Mouse (Mus musculus) ES-E14 (cell line): ENCODE results near the gene Zfyve28. TPM values are rescaled to one million over a fixed set of nuclear protein-coding genes. Genes with fewer than 3 reads are reported as not detected.

Experiments
- DNase-seq: peaks from one replicate; pipeline ENCODE4 v3.0.0-alpha.2; 2013; ENCODE audit warnings: low read depth, low spot score
- H3K27ac ChIP-seq: 2 replicates; pipeline ENCODE4 v1.5.1; 2012; ENCODE audit warnings: low read depth, mild to moderate bottlenecking, low read length, moderate library complexity, mixed read lengths; ENCODE audit not compliant: poor library complexity, insufficient read depth, severe bottlenecking
- H3K36me3 ChIP-seq: 2 replicates; pipeline ENCODE4 v1.6.1; 2012; ENCODE audit warnings: mild to moderate bottlenecking, low read length, moderate library complexity, mixed read lengths; ENCODE audit not compliant: control insufficient read depth, poor library complexity, insufficient read depth, severe bottlenecking
- H3K4me1 ChIP-seq, 2 experiments: fragments of 150-350 bp in 1 of 2; sonication (generic) in 1 of 2; 2 replicates each; pipeline ENCODE4 v1.6.1; 2012; ENCODE audit warnings: low read length in 2 of 2, mild to moderate bottlenecking in 1 of 2, mixed read lengths in 1 of 2; ENCODE audit not compliant: control insufficient read depth in 2 of 2, insufficient read depth in 2 of 2, poor library complexity in 1 of 2
- H3K4me3 ChIP-seq, 2 experiments: fragments of 150-350 bp in 1 of 2; sonication (generic) in 1 of 2; 2 replicates each; pipeline ENCODE4 v1.5.1; 2012; ENCODE audit warnings: low read length in 2 of 2, low read depth in 1 of 2, mild to moderate bottlenecking in 1 of 2, mixed read lengths in 1 of 2; ENCODE audit not compliant: insufficient read depth in 1 of 2, poor library complexity in 1 of 2, severe bottlenecking in 1 of 2
- H3K9ac ChIP-seq: 2 replicates; pipeline ENCODE4 v1.6.1; 2012; ENCODE audit warnings: low read depth, mild to moderate bottlenecking, low read length, mixed read lengths; ENCODE audit not compliant: poor library complexity, insufficient read depth, severe bottlenecking
- H3K9me3 ChIP-seq: fragments of 150-350 bp; sonication (generic); 2 replicates; pipeline ENCODE4 v1.6.1; 2012; ENCODE audit warnings: low read depth, mild to moderate bottlenecking, low read length; ENCODE audit not compliant: control insufficient read depth, insufficient read depth
- CHD2 ChIP-seq: IDR thresholded peaks from 2 replicates; pipeline ENCODE4 v1.6.1; 2014; ENCODE audit warnings: mild to moderate bottlenecking, low read depth, low read length, inconsistent platforms
- HCFC1 ChIP-seq: IDR thresholded peaks from 2 replicates; pipeline ENCODE4 v1.6.1; 2012; ENCODE audit warnings: low read length, inconsistent platforms, borderline replicate concordance; ENCODE audit not compliant: insufficient read depth
- MAFK ChIP-seq: IDR thresholded peaks from 2 replicates; pipeline ENCODE4 v1.6.1; 2014; ENCODE audit warnings: mild to moderate bottlenecking, low read depth, low read length, inconsistent platforms; ENCODE audit not compliant: insufficient read depth
- ZC3H11A ChIP-seq: IDR thresholded peaks from 2 replicates; pipeline ENCODE4 v1.6.1; 2012; ENCODE audit warnings: low read depth, mild to moderate bottlenecking, inconsistent platforms, low read length, borderline replicate concordance
- ZNF384 ChIP-seq: IDR thresholded peaks from 2 replicates; pipeline ENCODE4 v1.6.1; 2012; ENCODE audit warnings: low read depth, low read length, inconsistent platforms
- in situ Hi-C, 2 experiments: fragments of 600-800 bp; cut with MboI; formaldehyde crosslinking; loops; one replicate each; pipeline ENCODE4 v1.15.1; 2025; ENCODE audit warnings: low sequenced_read_pairs in 2 of 2, inconsistent platforms in 1 of 2; ENCODE audit not compliant: unreplicated experiment in 2 of 2
- total RNA-seq: library from RNA; depleted of rRNA; stranded (reverse); fragments of 300-350 nt; gene quantifications from 2 replicates; pipeline ENCODE4 v1.2.3, GENCODE M21; 2012

Gene Zfyve28
- total RNA-seq, 1 experiment = 12.3 TPM

DNA sequence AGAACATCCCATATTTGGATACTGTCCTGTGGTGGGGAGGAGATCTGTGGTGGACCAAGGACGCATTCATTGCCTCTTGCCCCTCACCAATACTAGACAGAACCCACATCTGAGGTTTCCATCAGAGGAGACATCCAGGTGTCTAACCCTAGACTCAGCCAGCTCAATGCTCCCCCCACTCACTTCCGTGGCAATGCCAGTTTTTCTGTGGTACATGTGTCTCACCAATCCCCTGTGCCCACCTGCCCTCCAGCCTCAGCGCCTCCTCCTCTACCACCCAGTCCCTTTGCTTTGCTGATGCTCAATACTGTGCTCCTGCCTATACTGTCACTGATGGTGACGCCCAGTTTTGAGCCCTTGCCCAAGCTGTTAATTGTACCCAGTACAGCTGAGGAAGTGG lies 33.0 kb upstream of the Zfyve28 start:
- H3K9me3 ChIP-seq = no peaks in the 10 kb centered on the region
- no peak overlapping the region for H3K4me3 ChIP-seq
- no peak overlapping the region; the same call in 1 of the 2 replicates for H3K27ac ChIP-seq
- H3K36me3 ChIP-seq = no peaks in the 10 kb centered on the region
- in situ Hi-C loops = no loop called here
- peaks cover 0 to 3% of the 10 kb centered on the region in 2 experiments; a peak in 2 of 4 replicates for H3K4me1 ChIP-seq
- H3K9ac ChIP-seq = no peak overlapping the region
- DNase-seq = no peak
- TF ChIP-seq ZC3H11A = no peak
- TF ChIP-seq CHD2 = no peak
- no peak for TF ChIP-seq HCFC1
- TF ChIP-seq ZNF384 = no peak
- TF ChIP-seq MAFK = no peak

DNA sequence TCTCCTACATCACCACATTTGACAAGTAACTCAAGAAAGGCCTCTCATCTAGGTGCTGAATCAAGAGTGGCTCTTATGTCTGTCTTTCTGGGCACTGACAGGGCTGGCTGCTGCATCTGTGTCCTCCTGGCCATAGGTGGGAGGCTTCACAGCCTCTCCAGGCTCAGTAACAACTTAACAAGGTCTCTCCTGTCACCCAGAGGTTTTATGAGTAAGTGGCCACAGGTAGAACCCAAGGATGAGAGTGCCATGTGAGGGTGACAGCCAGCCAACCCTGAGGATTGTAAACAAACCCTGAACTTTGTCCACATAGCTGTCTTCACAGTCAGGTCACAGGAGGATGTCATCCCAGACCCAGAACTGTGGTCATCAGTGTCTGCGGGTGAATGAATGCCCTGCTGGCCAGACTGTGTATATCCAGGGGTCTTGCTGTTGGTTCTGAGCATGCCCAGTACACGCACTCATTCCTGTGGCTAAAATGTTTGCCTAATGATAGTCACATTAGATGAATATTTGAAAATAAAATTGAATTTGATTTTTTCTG lies 31.3 kb upstream of the Zfyve28 start:
- Histone ChIP-seq H3K9me3 (no peaks in the 10 kb centered on the region), H3K4me3 (no peak overlapping the region), H3K36me3 (no peaks in the 10 kb centered on the region), H3K9ac (no peak overlapping the region), H3K4me1 (no peaks in the 10 kb centered on the region), H3K27ac (no peak overlapping the region)
- no peak for DNase-seq
- in situ Hi-C loops = no loop called here
- no peak for TF ChIP-seq CHD2
- no peak for TF ChIP-seq HCFC1
- TF ChIP-seq ZC3H11A = no peak
- no peak for TF ChIP-seq ZNF384
- TF ChIP-seq MAFK = no peak

- DNase-seq = no peak
- no peaks in the 10 kb centered on the region for H3K9me3 ChIP-seq
- H3K27ac ChIP-seq = no peak overlapping the region
- in situ Hi-C loops = no loop called here
- H3K9ac ChIP-seq = no peak overlapping the region
- H3K4me1 ChIP-seq = no peaks in the 10 kb centered on the region
- H3K4me3 ChIP-seq = no peak overlapping the region
- H3K36me3 ChIP-seq = no peaks in the 10 kb centered on the region
- TF ChIP-seq ZNF384 (no peak), MAFK (no peak)
Observed at GRCm38 (mm10) chr5:34309016-34309415, 20.8 kb upstream of the Zfyve28 start.

DNA sequence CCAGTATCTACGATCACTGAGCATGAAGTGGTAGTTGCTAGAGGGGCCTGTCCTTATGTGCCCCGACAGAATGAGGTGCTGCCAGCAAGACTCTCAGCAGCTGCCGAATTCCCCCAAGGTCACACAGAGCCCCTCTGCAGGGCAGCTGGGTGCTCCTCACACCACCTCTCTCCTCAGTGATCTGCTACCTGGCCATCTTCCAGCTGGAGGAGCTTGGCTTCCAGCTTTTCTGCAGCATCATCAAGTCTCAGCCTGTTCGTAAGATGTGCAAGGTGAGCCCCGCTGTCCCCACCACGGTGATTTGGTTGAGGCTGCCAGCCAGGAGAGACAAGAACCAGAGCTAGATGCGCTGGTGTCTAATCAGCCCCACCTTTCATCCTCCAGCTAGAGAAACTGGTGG lies 14.1 kb upstream of the Zfyve28 start:
- no peaks in the 10 kb centered on the region for H3K9me3 ChIP-seq
- no peak for DNase-seq
- TF ChIP-seq HCFC1 (no peak), ZC3H11A (no peak), CHD2 (no peak), ZNF384 (no peak), MAFK (no peak)
- in situ Hi-C loops = no loop called here
- no peak overlapping the region for H3K27ac ChIP-seq
- no peaks in the 10 kb centered on the region for H3K36me3 ChIP-seq
- no peak overlapping the region for H3K9ac ChIP-seq
- H3K4me1 ChIP-seq = no peaks in the 10 kb centered on the region
- no peak overlapping the region for H3K4me3 ChIP-seq

- Histone ChIP-seq H3K27ac (no peak overlapping the region), H3K9ac (no peak overlapping the region), H3K9me3 (no peaks in the 10 kb centered on the region), H3K4me3 (no peak overlapping the region), H3K4me1 (no peaks in the 10 kb centered on the region), H3K36me3 (no peaks in the 10 kb centered on the region)
- in situ Hi-C loops = no loop called here
- DNase-seq = no peak
- TF ChIP-seq HCFC1 (no peak), ZNF384 (no peak), MAFK (no peak), ZC3H11A (no peak), CHD2 (no peak)
Observed at GRCm38 (mm10) chr5:34298937-34299535, 10.8 kb upstream of the Zfyve28 start.
